Comparison of ENCODE assay signal across 35 mouse cellular contexts in the genomic region with DNA sequence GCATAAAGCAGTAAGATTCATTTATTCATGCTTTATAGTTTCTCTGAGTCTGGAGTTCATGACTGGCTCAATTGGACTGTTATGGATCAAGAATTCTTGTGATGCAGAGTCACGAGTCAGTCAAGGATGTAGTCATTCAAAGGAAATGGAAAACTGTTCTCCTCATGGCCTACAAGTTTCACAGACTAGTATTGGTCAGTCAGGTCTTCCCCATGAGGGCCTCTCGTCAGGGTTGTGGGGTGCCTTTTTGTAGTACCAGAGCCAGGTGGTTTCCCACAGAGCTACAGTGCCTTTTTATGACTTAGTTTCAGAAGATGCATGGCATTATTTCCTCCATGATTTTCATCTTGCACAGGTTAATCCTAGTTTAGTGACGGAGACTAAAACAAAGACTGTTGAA.
"Had no signal": no experiment of that assay in that cellular context is flagged by ENCODE, and none has a peak within 500 bp of the region (broad histone marks: within the 10 kb centered on the region; RNA-seq: fewer than 3 reads in every experiment).

No protein-coding gene starts in this region.

- H3K27ac ChIP-seq: heart, embryonic 13.5 days; heart, embryonic 15.5 days; hindbrain, embryonic 10.5 days; hindbrain, embryonic 12.5 days; hindbrain, embryonic 13.5 days; hindbrain, embryonic 14.5 days; hindbrain, embryonic 15.5 days; hindbrain, postnatal 0 days; intestine, embryonic 15.5 days; kidney, embryonic 15.5 days; kidney, postnatal 0 days; layer of hippocampus, adult 2 months; left cerebral cortex, adult 2 months had no signal

- H3K4me1 ChIP-seq: hindbrain, embryonic 12.5 days; hindbrain, embryonic 15.5 days; intestine, embryonic 15.5 days had no signal

- H3K36me3 ChIP-seq: heart, embryonic 12.5 days; heart, embryonic 13.5 days; heart, embryonic 15.5 days; hindbrain, embryonic 10.5 days; hindbrain, embryonic 12.5 days; hindbrain, embryonic 13.5 days; hindbrain, embryonic 15.5 days; intestine, embryonic 15.5 days; kidney, embryonic 15.5 days had no signal

- DNase-seq: heart, postnatal 10 days; heart, postnatal 14 days; heart, postnatal 36 days; heart, postnatal 4 days; kidney, adult 11 months; kidney, adult 18-20 months; kidney, adult 2 months; kidney, adult 8-10 months; kidney, adult 9 months; kidney, postnatal 10 days; kidney, postnatal 14 days; kidney, postnatal 25 days; kidney, postnatal 36 days; kidney, postnatal 4 days; layer of hippocampus, adult 9-11 months; layer of hippocampus, postnatal 36 days had no signal

- H3K4me3 ChIP-seq: heart, embryonic 12.5 days; heart, embryonic 13.5 days; heart, embryonic 15.5 days; hindbrain, embryonic 10.5 days; hindbrain, embryonic 12.5 days; hindbrain, embryonic 13.5 days; hindbrain, embryonic 15.5 days; intestine, embryonic 15.5 days; kidney, embryonic 15.5 days; layer of hippocampus, adult 2 months; left cerebral cortex, adult 2 months had no signal

- H3K9me3 ChIP-seq: heart, embryonic 12.5 days; heart, embryonic 13.5 days; heart, embryonic 15.5 days; hindbrain, embryonic 10.5 days; hindbrain, embryonic 12.5 days; hindbrain, embryonic 13.5 days; hindbrain, embryonic 15.5 days; intestine, embryonic 15.5 days; kidney, embryonic 15.5 days had no signal

- H3K27me3 ChIP-seq: heart, embryonic 12.5 days; heart, embryonic 13.5 days; heart, embryonic 15.5 days; hindbrain, embryonic 12.5 days; hindbrain, embryonic 13.5 days; hindbrain, embryonic 15.5 days; intestine, embryonic 15.5 days; kidney, embryonic 15.5 days had no signal

- ATAC-seq: hindbrain, embryonic 16.5 days; hindbrain, postnatal 0 days; inflammation-experienced regulatory T-cells, adult 6 months; intestine, embryonic 15.5 days; intestine, embryonic 16.5 days; intestine, postnatal 0 days had no signal

- H3K9ac ChIP-seq: heart, embryonic 12.5 days; heart, embryonic 13.5 days; heart, embryonic 15.5 days; hindbrain, embryonic 12.5 days; hindbrain, embryonic 13.5 days; hindbrain, embryonic 14.5 days; hindbrain, embryonic 15.5 days; intestine, embryonic 15.5 days; kidney, embryonic 15.5 days had no signal

- H3K4me2 ChIP-seq: heart, embryonic 11.5 days; heart, embryonic 12.5 days; heart, embryonic 13.5 days; heart, embryonic 15.5 days; hindbrain, embryonic 12.5 days; hindbrain, embryonic 13.5 days; hindbrain, embryonic 14.5 days; hindbrain, embryonic 15.5 days; intestine, embryonic 15.5 days; kidney, embryonic 15.5 days had no signal
